Mouse (Mus musculus) bone marrow macrophage, adult 2 months (primary cell): ENCODE data around the gene Igsf3.

Experiments used
- CTCF ChIP-seq: IDR thresholded peaks from 2 replicates; pipeline ENCODE4 v1.5.1; 2012; ENCODE audit warnings: low read depth, mild to moderate bottlenecking, low read length, moderate library complexity
- POLR2A ChIP-seq: IDR thresholded peaks from 2 replicates; pipeline ENCODE4 v1.6.1; 2012; ENCODE audit warnings: mild to moderate bottlenecking, low read depth, low read length, borderline replicate concordance

DNA sequence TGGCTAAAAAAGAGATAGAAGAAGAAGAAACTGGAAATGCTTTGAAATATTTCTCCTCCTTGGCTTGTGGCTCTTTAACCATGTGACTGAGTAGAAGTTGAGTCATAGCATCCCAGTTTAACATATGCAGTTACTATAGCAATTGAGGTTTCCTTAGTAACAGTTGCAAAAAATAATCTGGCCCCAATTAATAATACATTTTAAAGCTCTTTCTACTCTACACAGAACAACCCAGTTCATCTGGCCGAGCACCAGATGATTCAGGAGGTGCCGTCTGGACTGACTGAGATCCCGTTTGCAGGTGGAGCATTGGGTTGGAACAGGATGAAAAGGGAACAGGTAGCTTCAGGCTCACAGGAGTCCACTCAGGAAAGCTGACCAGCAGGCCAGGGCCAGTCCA, 71.9 kb downstream of the Igsf3 start:
- TF ChIP-seq POLR2A = no peak
- no peak for TF ChIP-seq CTCF
